Mouse (Mus musculus) stomach, postnatal 0 days (tissue): Measurements from ENCODE around the gene Csnk2a2.

Experiments
- CTCF ChIP-seq: IDR thresholded peaks from 2 replicates; pipeline ENCODE4 v1.5.1; 2016; ENCODE audit warnings: antibody characterized with exemption, low read depth, mild to moderate bottlenecking, moderate library complexity
- EP300 ChIP-seq: optimal IDR thresholded peaks from 2 replicates; pipeline ENCODE3; 2016; ENCODE audit warnings: antibody characterized with exemption

- TF ChIP-seq CTCF, result no peak
- no peak for TF ChIP-seq EP300
These were observed 20.8 kb downstream of the Csnk2a2 start for GRCm38 (mm10) chr8:95468995-95469394.
